14 mouse cellular contexts compared by ENCODE assay signal in the genomic region with DNA sequence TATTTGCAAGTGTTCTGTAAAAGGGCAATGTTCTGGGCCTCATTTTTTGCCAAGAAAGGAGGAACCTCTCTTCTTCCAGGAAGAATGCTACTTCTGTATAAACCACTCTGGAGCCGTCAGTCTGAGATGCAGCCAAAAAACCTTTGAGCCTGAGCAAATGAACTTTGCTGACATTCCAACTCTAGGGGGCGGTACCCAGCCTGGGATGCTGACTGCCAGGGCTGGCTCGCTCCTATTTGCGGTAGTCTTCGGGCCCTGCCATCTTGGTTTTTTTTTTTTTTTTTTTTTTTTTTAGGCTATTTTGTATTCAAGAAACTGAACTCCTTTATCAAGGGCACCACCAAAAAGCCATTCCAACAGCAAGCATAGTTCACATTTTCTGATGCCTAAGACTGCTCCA.
A peak's percentile ranks its signal among the peaks of the same experiment; 100 is the strongest.
DNase-seq lines count a peak whose midpoint lies in the region; ATAC-seq and TF ChIP-seq lines count a peak whose summit lies in the region.
"Had no signal": no experiment of that assay in that cellular context is flagged by ENCODE, and none has a peak within 500 bp of the region (broad histone marks: within the 10 kb centered on the region; RNA-seq: fewer than 3 reads in every experiment).

No protein-coding gene starts in this region.

- 73% methylated on average over 5 of the region's 5 CpGs for WGBS in hindbrain, embryonic 16.5 days
- whole genome bisulfite sequencing in hindbrain, embryonic 13.5 days = 94% methylated on average over 5 of the region's 5 CpGs
- 63% methylated on average over 5 of the region's 5 CpGs for WGBS in lung, embryonic 14.5 days
- WGBS in heart, embryonic 12.5 days = 89% methylated on average over 5 of the region's 5 CpGs

- no peak overlapping the region for H3K4me3 ChIP-seq in hindbrain, embryonic 16.5 days (ENCODE audit: low read length)
- H3K4me3 ChIP-seq in hindbrain, embryonic 13.5 days = no peak overlapping the region
- H3K4me3 ChIP-seq in lung, embryonic 14.5 days (ENCODE audit: low read depth, low read length) = no peak overlapping the region
- no peak overlapping the region for H3K4me3 ChIP-seq in heart, embryonic 12.5 days
- H3K4me3 ChIP-seq: limb, embryonic 13.5 days; midbrain, embryonic 12.5 days had no signal

- H3K4me1 ChIP-seq in hindbrain, embryonic 16.5 days (ENCODE audit: control insufficient read depth, insufficient read depth, low read depth, low read length) = no peaks in the 10 kb centered on the region
- H3K4me1 ChIP-seq in hindbrain, embryonic 13.5 days (replicated peaks) = no peaks in the 10 kb centered on the region; the same call in 1 of the 2 replicates
- peaks cover 3% of the 10 kb centered on the region; the same call in 1 of the 2 replicates for H3K4me1 ChIP-seq in lung, embryonic 14.5 days (ENCODE audit: insufficient read depth)
- H3K4me1 ChIP-seq in heart, embryonic 12.5 days (replicated peaks) = no peaks in the 10 kb centered on the region
- H3K4me1 ChIP-seq: midbrain, embryonic 12.5 days had no signal

- no peak overlapping the region for H3K4me2 ChIP-seq in hindbrain, embryonic 16.5 days (ENCODE audit: low read length)
- no peak overlapping the region for H3K4me2 ChIP-seq in hindbrain, embryonic 13.5 days
- H3K4me2 ChIP-seq in lung, embryonic 14.5 days = no peak overlapping the region
- H3K4me2 ChIP-seq in heart, embryonic 12.5 days = no peak overlapping the region
- H3K4me2 ChIP-seq: heart, embryonic 11.5 days; hindbrain, embryonic 14.5 days; limb, embryonic 13.5 days; midbrain, embryonic 12.5 days had no signal

- H3K27ac ChIP-seq in hindbrain, embryonic 16.5 days (ENCODE audit: low read depth, low read length) = no peak overlapping the region
- no peak overlapping the region for H3K27ac ChIP-seq in hindbrain, embryonic 13.5 days
- H3K27ac ChIP-seq in lung, embryonic 14.5 days (ENCODE audit: low read depth) = peak overlapping the region; percentile 88
- no peak overlapping the region for H3K27ac ChIP-seq in heart, embryonic 12.5 days (ENCODE audit: poor library complexity, severe bottlenecking)
- H3K27ac ChIP-seq: hindbrain, embryonic 14.5 days; limb, embryonic 13.5 days; midbrain, embryonic 12.5 days had no signal

- DNase-seq in lung, embryonic 14.5 days = peak; percentile 78
- no peak for DNase-seq in lung, adult 18-20 months
- DNase-seq in ES-CJ7 (ENCODE audit: low read depth, low spot score) = peak; percentile 24
- peak; percentile 29 to 73 for DNase-seq in kidney, postnatal 36 days
- DNase-seq in thymus, postnatal 0 days (ENCODE audit: low spot score) = no peak
- DNase-seq: cerebellum, postnatal 36 days; thymus, postnatal 14 days had no signal

- H3K9me3 ChIP-seq in hindbrain, embryonic 16.5 days (ENCODE audit: control insufficient read depth, low read length) = no peaks in the 10 kb centered on the region
- H3K9me3 ChIP-seq in hindbrain, embryonic 13.5 days = no peaks in the 10 kb centered on the region
- no peaks in the 10 kb centered on the region for H3K9me3 ChIP-seq in lung, embryonic 14.5 days (ENCODE audit: low read depth, low read length)
- no peaks in the 10 kb centered on the region for H3K9me3 ChIP-seq in heart, embryonic 12.5 days (replicated peaks)
- H3K9me3 ChIP-seq: limb, embryonic 13.5 days; midbrain, embryonic 12.5 days had no signal

- H3K9ac ChIP-seq in hindbrain, embryonic 16.5 days (ENCODE audit: low read depth, low read length) = no peak overlapping the region
- no peak overlapping the region for H3K9ac ChIP-seq in hindbrain, embryonic 13.5 days
- no peak overlapping the region for H3K9ac ChIP-seq in lung, embryonic 14.5 days
- H3K9ac ChIP-seq in heart, embryonic 12.5 days = no peak overlapping the region
- H3K9ac ChIP-seq: hindbrain, embryonic 14.5 days; limb, embryonic 13.5 days; midbrain, embryonic 12.5 days had no signal

- peak; percentile 55; the same call in 1 of the 2 replicates for ATAC-seq in hindbrain, embryonic 16.5 days
- no peak for ATAC-seq in hindbrain, embryonic 13.5 days (ENCODE audit: low FRiP score)
- ATAC-seq in lung, embryonic 14.5 days (ENCODE audit: insufficient read depth) = peak; percentile 52; the same call in 1 of the 2 replicates
- no peak for ATAC-seq in heart, embryonic 12.5 days (ENCODE audit: insufficient number of reproducible peaks, low FRiP score)

- no peak; the same call in 1 of the 2 replicates for TF ChIP-seq CTCF in lung, embryonic 14.5 days (IDR thresholded peaks at IDR 0.05; ENCODE audit: low read depth)

- H3K27me3 ChIP-seq in hindbrain, embryonic 16.5 days (replicated peaks; ENCODE audit: control insufficient read depth, insufficient read depth, low read length) = no peaks in the 10 kb centered on the region
- no peaks in the 10 kb centered on the region for H3K27me3 ChIP-seq in hindbrain, embryonic 13.5 days
- no peaks in the 10 kb centered on the region for H3K27me3 ChIP-seq in lung, embryonic 14.5 days (ENCODE audit: insufficient read depth, low read length)
- no peaks in the 10 kb centered on the region for H3K27me3 ChIP-seq in heart, embryonic 12.5 days (replicated peaks)
- H3K27me3 ChIP-seq: limb, embryonic 13.5 days; midbrain, embryonic 12.5 days had no signal

- no peaks in the 10 kb centered on the region for H3K36me3 ChIP-seq in hindbrain, embryonic 16.5 days (ENCODE audit: control insufficient read depth, insufficient read depth, low read length)
- H3K36me3 ChIP-seq in hindbrain, embryonic 13.5 days = no peaks in the 10 kb centered on the region
- 0 out of 2 replicates have a peak, but pooled peaks cover 3% of the 10 kb centered on the region for H3K36me3 ChIP-seq in lung, embryonic 14.5 days (ENCODE audit: insufficient read depth)
- H3K36me3 ChIP-seq in heart, embryonic 12.5 days = no peaks in the 10 kb centered on the region

Comparison
In these comparisons a context has a peak if more than half of its experiments do, and no peak if none do; other contexts are left out.
1. ATAC-seq: peak in hindbrain, embryonic 16.5 days (single experiment) and lung, embryonic 14.5 days (single experiment); none in hindbrain, embryonic 13.5 days (single experiment) and heart, embryonic 12.5 days (single experiment).
2. DNase-seq: peak in lung, embryonic 14.5 days (single experiment), ES-CJ7 (single experiment) and kidney, postnatal 36 days (2 of 2); none in lung, adult 18-20 months (0 of 2) and thymus, postnatal 0 days (single experiment).